Mouse (Mus musculus) myocyte (in vitro differentiated cells): Measurements from ENCODE around the gene Plvap.

Source experiments
- CEBPB ChIP-seq: IDR thresholded peaks from 2 replicates; pipeline ENCODE4 v1.6.1; 2011; ENCODE audit warnings: mild to moderate bottlenecking, moderate library complexity; ENCODE audit not compliant: poor library complexity, insufficient read depth, severe bottlenecking
- E2F4 ChIP-seq: IDR thresholded peaks from one replicate; pipeline ENCODE4 v1.6.1; 2011; ENCODE audit warnings: mild to moderate bottlenecking, control low read depth, moderate library complexity; ENCODE audit not compliant: insufficient read depth
- MAX ChIP-seq: IDR thresholded peaks from one replicate; pipeline ENCODE4 v1.6.1; 2011; ENCODE audit warnings: low read depth, mild to moderate bottlenecking, control low read depth
- POLR2A ChIP-seq: IDR thresholded peaks from one replicate; pipeline ENCODE4 v1.6.1; 2011; ENCODE audit warnings: low read depth, mild to moderate bottlenecking, control low read depth, moderate library complexity; ENCODE audit not compliant: insufficient read length
- POLR2AphosphoS2 ChIP-seq: IDR thresholded peaks from one replicate; pipeline ENCODE4 v1.6.1; 2011; ENCODE audit warnings: low read depth, control low read depth; ENCODE audit not compliant: insufficient read length
- TCF12 ChIP-seq: IDR thresholded peaks from one replicate; pipeline ENCODE4 v1.6.1; 2011; ENCODE audit warnings: mild to moderate bottlenecking, control low read depth; ENCODE audit not compliant: poor library complexity, insufficient read depth, severe bottlenecking
- TCF3 ChIP-seq: IDR thresholded peaks from one replicate; pipeline ENCODE4 v1.6.1; 2011; ENCODE audit warnings: low read depth, control low read depth; ENCODE audit not compliant: insufficient read length

DNA sequence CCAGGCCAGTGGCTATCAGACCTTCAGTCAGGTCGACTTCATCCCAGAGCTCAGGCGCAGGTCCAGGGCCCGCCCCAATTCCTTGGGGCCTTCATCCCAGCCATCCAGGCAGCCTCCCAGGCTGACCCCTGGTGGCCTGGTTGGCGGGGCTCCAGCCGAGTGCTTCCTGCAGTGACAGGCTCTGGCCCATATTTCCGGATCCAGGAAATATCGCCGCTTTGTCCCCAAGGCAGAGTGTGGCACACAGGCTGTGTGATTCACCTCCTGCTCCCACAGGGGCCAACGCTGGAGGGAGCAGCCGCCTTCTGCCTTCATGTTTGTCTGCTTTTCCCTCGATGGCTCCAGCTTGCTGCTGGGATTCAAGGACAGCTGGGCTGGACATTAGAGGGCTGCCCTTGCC is 15.1 kb downstream of the Plvap start:
- TF ChIP-seq POLR2A (peak; percentile 35), CEBPB (no peak), POLR2AphosphoS2 (peak; percentile 52), MAX (no peak), TCF3 (no peak), E2F4 (no peak), TCF12 (no peak)
